8 mouse cellular contexts compared by ENCODE assay signal in the genomic region with DNA sequence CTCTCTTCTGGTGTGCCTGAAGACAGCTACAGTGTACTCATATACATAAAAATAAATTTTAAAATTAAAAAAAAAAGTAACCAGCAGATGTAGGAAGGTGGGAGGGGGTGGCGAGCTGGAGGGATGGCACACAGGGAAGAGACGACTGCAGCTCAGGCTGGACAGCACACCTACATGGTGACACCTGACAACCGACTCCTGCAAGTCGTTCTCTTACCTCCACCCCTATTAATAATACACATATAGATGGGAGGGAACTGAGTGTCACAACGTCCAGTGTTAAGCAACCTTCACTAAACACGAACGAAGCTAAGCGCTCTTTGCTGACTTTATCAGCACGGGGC. TPM values are rescaled to one million over a fixed set of nuclear protein-coding genes. Genes with fewer than 3 reads are reported as not detected.
DNase-seq lines count a peak whose midpoint lies in the region; ATAC-seq lines count a peak whose summit lies in the region.

No protein-coding gene starts in this region.

- no peak for DNase-seq in kidney, postnatal 10 days
- no peak for DNase-seq in embryonic facial prominence, embryonic 10.5 days (ENCODE audit: low spot score)
- DNase-seq in gastrocnemius, postnatal 14 days, result no peak
- DNase-seq in testis, postnatal 10 days (ENCODE audit: low spot score), result no peak
- no peak for DNase-seq in left cerebral cortex, adult 8-10 months (ENCODE audit: low spot score in 2 of 2)

- ATAC-seq in kidney, embryonic 15.5 days (replicated peaks; ENCODE audit: low FRiP score), result no peak; the same call in 1 of the 2 replicates
- peak; percentile 52; the same call in 1 of the 2 replicates for ATAC-seq in hindbrain, embryonic 15.5 days (ENCODE audit: low FRiP score, low read depth)
- no peak; the same call in 1 of the 2 replicates for ATAC-seq in midbrain, embryonic 16.5 days

- peak overlapping the region; percentile 93 for H3K9ac ChIP-seq in kidney, embryonic 15.5 days
- peak overlapping the region; percentile 90 for H3K9ac ChIP-seq in hindbrain, embryonic 15.5 days
- peak overlapping the region; percentile 93 for H3K9ac ChIP-seq in midbrain, embryonic 16.5 days (ENCODE audit: low read depth, low read length)

- H3K4me1 ChIP-seq in kidney, embryonic 15.5 days, result peaks cover 18% of the 10 kb centered on the region
- H3K4me1 ChIP-seq in embryonic facial prominence, embryonic 10.5 days, result peaks cover 22% of the 10 kb centered on the region
- H3K4me1 ChIP-seq in hindbrain, embryonic 15.5 days (replicated peaks), result peaks cover 23% of the 10 kb centered on the region
- peaks cover 18% of the 10 kb centered on the region for H3K4me1 ChIP-seq in midbrain, embryonic 16.5 days (ENCODE audit: control insufficient read depth, insufficient read depth, low read length)

- peak overlapping the region; percentile 78 for H3K4me3 ChIP-seq in kidney, embryonic 15.5 days (replicated peaks)
- peak overlapping the region; percentile 92 for H3K4me3 ChIP-seq in embryonic facial prominence, embryonic 10.5 days
- peak overlapping the region; percentile 62 for H3K4me3 ChIP-seq in hindbrain, embryonic 15.5 days
- peak overlapping the region; percentile 66 for H3K4me3 ChIP-seq in midbrain, embryonic 16.5 days (ENCODE audit: low read depth, low read length)

- intact Hi-C loops in gastrocnemius, postnatal 14 days (cut with DNase I; ENCODE audit: low total_unique reads), result no loop called here

- H3K4me2 ChIP-seq in kidney, embryonic 15.5 days, result peak overlapping the region; percentile 87
- peak overlapping the region; percentile 83 for H3K4me2 ChIP-seq in hindbrain, embryonic 15.5 days
- peak overlapping the region; percentile 86 for H3K4me2 ChIP-seq in midbrain, embryonic 16.5 days (ENCODE audit: low read length)

- peaks cover 39% of the 10 kb centered on the region for H3K36me3 ChIP-seq in kidney, embryonic 15.5 days
- H3K36me3 ChIP-seq in embryonic facial prominence, embryonic 10.5 days (replicated peaks), result peaks cover 39% of the 10 kb centered on the region
- peaks cover 27% of the 10 kb centered on the region for H3K36me3 ChIP-seq in hindbrain, embryonic 15.5 days
- H3K36me3 ChIP-seq in midbrain, embryonic 16.5 days (ENCODE audit: control insufficient read depth, insufficient read depth, low read length), result peaks cover 7% of the 10 kb centered on the region; the same call in 1 of the 2 replicates

- peak overlapping the region; percentile 100 for H3K27ac ChIP-seq in kidney, embryonic 15.5 days
- H3K27ac ChIP-seq in embryonic facial prominence, embryonic 10.5 days (replicated peaks), result peak overlapping the region; percentile 100
- peak overlapping the region; percentile 98 for H3K27ac ChIP-seq in hindbrain, embryonic 15.5 days (replicated peaks)
- H3K27ac ChIP-seq in midbrain, embryonic 16.5 days (ENCODE audit: low read length), result peak overlapping the region; percentile 99

- H3K9me3 ChIP-seq in kidney, embryonic 15.5 days (replicated peaks), result no peaks in the 10 kb centered on the region
- no peaks in the 10 kb centered on the region for H3K9me3 ChIP-seq in embryonic facial prominence, embryonic 10.5 days
- H3K9me3 ChIP-seq in hindbrain, embryonic 15.5 days, result no peaks in the 10 kb centered on the region
- H3K9me3 ChIP-seq in midbrain, embryonic 16.5 days (replicated peaks; ENCODE audit: control insufficient read depth, low read length, poor library complexity, severe bottlenecking), result no peaks in the 10 kb centered on the region

- no peaks in the 10 kb centered on the region for H3K27me3 ChIP-seq in kidney, embryonic 15.5 days
- H3K27me3 ChIP-seq in embryonic facial prominence, embryonic 10.5 days (replicated peaks; ENCODE audit: low read depth, poor library complexity, severe bottlenecking), result no peaks in the 10 kb centered on the region
- no peaks in the 10 kb centered on the region for H3K27me3 ChIP-seq in hindbrain, embryonic 15.5 days
- H3K27me3 ChIP-seq in midbrain, embryonic 16.5 days (ENCODE audit: control insufficient read depth, insufficient read depth, low read depth, low read length), result no peaks in the 10 kb centered on the region

- WGBS in kidney, embryonic 15.5 days, result 0% methylated on average over 9 of the region's 9 CpGs
- WGBS in embryonic facial prominence, embryonic 10.5 days, result under 1% methylated on average over 9 of the region's 9 CpGs
- WGBS in hindbrain, embryonic 15.5 days, result 2% methylated on average over 9 of the region's 9 CpGs
- WGBS in midbrain, embryonic 16.5 days, result 1% methylated on average over 9 of the region's 9 CpGs

RNA-seq across cellular contexts. Expression of a gene that starts 0.6 kb away (rescaled TPM):
- 68.6 and 71.1 TPM in 2 replicates for polyA plus RNA-seq in kidney, embryonic 15.5 days (2015; fragmentation: Nextera tagmentation; extraction: Ambion mirVana)
- 107 and 110 TPM in 2 replicates for polyA plus RNA-seq in embryonic facial prominence, embryonic 10.5 days (2016; fragmentation: Nextera tagmentation; extraction: Ambion mirVana)
- 99.3 and 100.0 TPM in 2 replicates for polyA plus RNA-seq in hindbrain, embryonic 15.5 days (2015; fragmentation: Nextera tagmentation; extraction: Ambion mirVana)
- 104 and 113 TPM in 2 replicates for polyA plus RNA-seq in midbrain, embryonic 16.5 days (2015; fragmentation: Nextera tagmentation; extraction: Ambion mirVana)
- total RNA-seq in gastrocnemius, postnatal 14 days (2021), result 10 to 100 TPM; 16.9 to 18.5 TPM
- total RNA-seq in left cerebral cortex, adult 8-10 months (2022), result 10 to 100 TPM; 42.5 to 47.6 (median 45.6) TPM

RNA-seq across cellular contexts. Expression of a gene that starts 14.8 kb away (rescaled TPM):
- not detected in 2 replicates for polyA plus RNA-seq in kidney, embryonic 15.5 days (2015; fragmentation: Nextera tagmentation; extraction: Ambion mirVana)
- polyA plus RNA-seq in embryonic facial prominence, embryonic 10.5 days (2016; fragmentation: Nextera tagmentation; extraction: Ambion mirVana), result not detected in 2 replicates
- not detected in 2 replicates for polyA plus RNA-seq in hindbrain, embryonic 15.5 days (2015; fragmentation: Nextera tagmentation; extraction: Ambion mirVana)
- not detected in 2 replicates for polyA plus RNA-seq in midbrain, embryonic 16.5 days (2015; fragmentation: Nextera tagmentation; extraction: Ambion mirVana)
- not detected for total RNA-seq in gastrocnemius, postnatal 14 days (2021)
- total RNA-seq in left cerebral cortex, adult 8-10 months (2022), result not detected

RNA-seq across cellular contexts. Expression of a gene that starts 58.4 kb away (rescaled TPM):
- polyA plus RNA-seq in kidney, embryonic 15.5 days (2015; fragmentation: Nextera tagmentation; extraction: Ambion mirVana), result 70.6 and 78.0 TPM in 2 replicates
- 7.2 and 11.9 TPM in 2 replicates for polyA plus RNA-seq in embryonic facial prominence, embryonic 10.5 days (2016; fragmentation: Nextera tagmentation; extraction: Ambion mirVana)
- 28.0 and 38.9 TPM in 2 replicates for polyA plus RNA-seq in hindbrain, embryonic 15.5 days (2015; fragmentation: Nextera tagmentation; extraction: Ambion mirVana)
- polyA plus RNA-seq in midbrain, embryonic 16.5 days (2015; fragmentation: Nextera tagmentation; extraction: Ambion mirVana), result 13.4 and 16.8 TPM in 2 replicates
- total RNA-seq in gastrocnemius, postnatal 14 days (2021), result 10 to 100 TPM; 30.0 to 32.8 TPM
- 100 to 1,000 TPM in 2 of 4 experiments, 10 to 100 TPM in 2; 15.6 to 138 (median 65.3) TPM for total RNA-seq in left cerebral cortex, adult 8-10 months (2022)
